Mouse (Mus musculus) intestine, embryonic 15.5 days (tissue): ENCODE results near the gene Gbp9. TPM values are rescaled to one million over a fixed set of nuclear protein-coding genes. Genes with fewer than 3 reads are reported as not detected.

Source experiments
- ATAC-seq: fragments of 200-750 bp; cut with Nextera tagmentation; 2 replicates; pipeline ENCODE4 v1.8.0; 2017; ENCODE audit warnings: moderate TSS enrichment, moderate library complexity
- H3K27ac ChIP-seq: fragments of 300-500 bp; sonication (generic); 2 replicates; pipeline ENCODE4 v1.5.1; 2015; ENCODE audit warnings: mild to moderate bottlenecking, inconsistent platforms
- H3K27me3 ChIP-seq: fragments of 300-500 bp; sonication (generic); replicated peaks from 2 replicates; pipeline ENCODE4 v1.6.1; 2015; ENCODE audit warnings: inconsistent platforms
- H3K36me3 ChIP-seq: fragments of 300-500 bp; sonication (generic); 2 replicates; pipeline ENCODE4 v1.6.1; 2015; ENCODE audit warnings: inconsistent platforms
- H3K4me1 ChIP-seq: fragments of 300-500 bp; sonication (generic); replicated peaks from 2 replicates; pipeline ENCODE4 v1.6.1; 2015; ENCODE audit warnings: inconsistent platforms
- H3K4me2 ChIP-seq: fragments of 300-500 bp; sonication (generic); replicated peaks from 2 replicates; pipeline ENCODE4 v1.6.1; 2015; ENCODE audit warnings: mild to moderate bottlenecking, inconsistent platforms
- H3K4me3 ChIP-seq: fragments of 300-500 bp; sonication (generic); replicated peaks from 2 replicates; pipeline ENCODE4 v1.5.1; 2015; ENCODE audit warnings: inconsistent platforms
- H3K9ac ChIP-seq: fragments of 300-500 bp; sonication (generic); 2 replicates; pipeline ENCODE4 v1.6.1; 2015; ENCODE audit warnings: inconsistent platforms
- H3K9me3 ChIP-seq: fragments of 300-500 bp; sonication (generic); 2 replicates; pipeline ENCODE4 v1.6.1; 2016; ENCODE audit warnings: inconsistent platforms
- WGBS: fragments of 180-500 bp; shearing (Covaris S2); methylation state at CpG from one replicate; pipeline ENCODE4 v1.1.7; 2015; 5-methylcytosine and 5-hydroxymethylcytosine counted together
- polyA plus RNA-seq: library from polyadenylated mRNA; unstranded; fragments of >200 nt; fragmentation: Nextera tagmentation; extraction: Ambion mirVana; gene quantifications from 2 replicates; pipeline ENCODE4 v1.2.1, GENCODE M21; 2015

Gbp9 gene
- polyA plus RNA-seq, 1 experiment from 2014 or later: 3.1 TPM

GRCm38 (mm10) chr5:105032362-105032761, 107.0 kb downstream of the Gbp9 start:
- WGBS: 66% methylated on average over 2 of the region's 2 CpGs
- no peak overlapping the region for H3K9ac ChIP-seq
- H3K4me2 ChIP-seq: no peak overlapping the region
- H3K9me3 ChIP-seq: no peaks in the 10 kb centered on the region
- no peak overlapping the region for H3K4me3 ChIP-seq
- H3K27me3 ChIP-seq: no peaks in the 10 kb centered on the region
- no peaks in the 10 kb centered on the region for H3K36me3 ChIP-seq
- ATAC-seq: no peak
- H3K27ac ChIP-seq: no peak overlapping the region
- H3K4me1 ChIP-seq: no peaks in the 10 kb centered on the region

Other genes with a start within 250 kb of the Gbp9 start
- gene Abcg3, start 156.8 kb downstream of the Gbp9 start, polyA plus RNA-seq: 2.9 and 3.2 TPM in 2 replicates
- 1.6 and 1.9 TPM in 2 replicates for gene Gbp8, start within 50 bp of the Gbp9 start, polyA plus RNA-seq
- 1.4 and 1.6 TPM in 2 replicates for gene Gbp4, start within 50 bp of the Gbp9 start, polyA plus RNA-seq
- gene Gbp10, start 100.0 kb upstream of the Gbp9 start, polyA plus RNA-seq: not detected in 2 replicates
- gene Gm43302, start 154.2 kb upstream of the Gbp9 start, polyA plus RNA-seq: 0.08 TPM in 1 of 2 replicates, not detected in the other
- 1.2 and 1.9 TPM in 2 replicates for gene Gbp6, start 154.2 kb upstream of the Gbp9 start, polyA plus RNA-seq